Mouse (Mus musculus) thymus, postnatal 4 days (tissue): ENCODE results near the gene H2-T23.
A peak's percentile ranks its signal among the peaks of the same experiment; 100 is the strongest.
"Not testable (repeated sequence)": the region's sequence is repeated elsewhere in the genome, so short reads cannot be mapped to it uniquely, and the experiment has no call there.

Source experiments
- DNase-seq: peaks from one replicate; pipeline ENCODE4 v3.0.0; 2021

The H2-T23 gene

GRCm38 (mm10) chr17:36022922-36023321 is 9.7 kb downstream of the H2-T23 start:
- DNase-seq: no peak

GRCm38 (mm10) chr17:36022098-36022497 is 10.6 kb downstream of the H2-T23 start:
- no peak for DNase-seq

GRCm38 (mm10) chr17:36021309-36021708 is 11.3 kb downstream of the H2-T23 start:
- no peak for DNase-seq

GRCm38 (mm10) chr17:36020191-36021073 is 12.2 kb downstream of the H2-T23 start, which contains the start of gene H2-T24:
TSS of gene H2-T24 (minus strand) at chr17:36020560.
- DNase-seq: peak; percentile 85

- DNase-seq: no peak
Observed at GRCm38 (mm10) chr17:36019519-36019918, 13.1 kb downstream of the H2-T23 start.

- no peak for DNase-seq
Observed at GRCm38 (mm10) chr17:36018979-36019378, 13.7 kb downstream of the H2-T23 start.

GRCm38 (mm10) chr17:36017046-36017445 is 15.6 kb downstream of the H2-T23 start:
- DNase-seq: no peak

GRCm38 (mm10) chr17:36014977-36015376 is 17.7 kb downstream of the H2-T23 start:
- no peak for DNase-seq

GRCm38 (mm10) chr17:36004409-36004808 is 28.2 kb downstream of the H2-T23 start:
- not testable (repeated sequence) for DNase-seq

GRCm38 (mm10) chr17:36003331-36003730 is 29.3 kb downstream of the H2-T23 start:
- DNase-seq: no peak

GRCm38 (mm10) chr17:36001966-36002365 is 30.7 kb downstream of the H2-T23 start:
- no peak for DNase-seq

GRCm38 (mm10) chr17:36001121-36001897 is 31.3 kb downstream of the H2-T23 start:
- DNase-seq: peak; percentile 55

GRCm38 (mm10) chr17:36000349-36000748 is 32.3 kb downstream of the H2-T23 start:
- DNase-seq: no peak

- peak; percentile 71 for DNase-seq
Observed at GRCm38 (mm10) chr17:35999356-35999755, 33.3 kb downstream of the H2-T23 start.

- DNase-seq: peak; percentile 52
Observed at GRCm38 (mm10) chr17:35998545-35999305, 33.9 kb downstream of the H2-T23 start.

- peak; percentile 68 for DNase-seq
Observed at GRCm38 (mm10) chr17:35997713-35998510, 34.7 kb downstream of the H2-T23 start.

- peak; percentile 98 for DNase-seq
Observed at GRCm38 (mm10) chr17:35996949-35997348, 35.7 kb downstream of the H2-T23 start.

GRCm38 (mm10) chr17:35994879-35995240 is 37.8 kb downstream of the H2-T23 start:
- peak; percentile 35 for DNase-seq

GRCm38 (mm10) chr17:35994175-35994878 is 38.3 kb downstream of the H2-T23 start:
- peak; percentile 74 for DNase-seq

GRCm38 (mm10) chr17:35993675-35994074 is 39.0 kb downstream of the H2-T23 start:
- peak; percentile 93 for DNase-seq

- DNase-seq: no peak
Observed at GRCm38 (mm10) chr17:35991781-35992180, 40.9 kb downstream of the H2-T23 start.
